Mouse (Mus musculus): ENCODE results near the gene Itpk1.
A peak's percentile ranks its signal among the peaks of the same experiment; 100 is the strongest.
"Not testable (repeated sequence)": the region's sequence is repeated elsewhere in the genome, so short reads cannot be mapped to it uniquely, and the experiment has no call there.

Itpk1 gene

GRCm38 (mm10) chr12:102653003-102653402 is 51.7 kb downstream of the Itpk1 start:
- no peak for DNase-seq

- no peak for DNase-seq
Measured at GRCm38 (mm10) chr12:102652420-102652819, 52.3 kb downstream of the Itpk1 start.

GRCm38 (mm10) chr12:102651871-102652270 is 52.9 kb downstream of the Itpk1 start:
- DNase-seq = no peak

GRCm38 (mm10) chr12:102651401-102651800 is 53.3 kb downstream of the Itpk1 start:
- no peak for DNase-seq

- DNase-seq = no peak
Measured at GRCm38 (mm10) chr12:102650649-102651048, 54.1 kb downstream of the Itpk1 start.

- DNase-seq = peak; percentile 32
Measured at GRCm38 (mm10) chr12:102647839-102648564, 56.7 kb downstream of the Itpk1 start.

GRCm38 (mm10) chr12:102646586-102647260 is 58.0 kb downstream of the Itpk1 start:
- DNase-seq = no peak

GRCm38 (mm10) chr12:102645911-102646585 is 58.7 kb downstream of the Itpk1 start:
- no peak for DNase-seq

GRCm38 (mm10) chr12:102643316-102643715 is 61.4 kb downstream of the Itpk1 start:
- DNase-seq = no peak

- DNase-seq = no peak
Measured at GRCm38 (mm10) chr12:102640436-102641163, 64.1 kb downstream of the Itpk1 start.

- DNase-seq = no peak
Measured at GRCm38 (mm10) chr12:102638878-102639277, 65.9 kb downstream of the Itpk1 start.

GRCm38 (mm10) chr12:102637235-102637634 is 67.5 kb downstream of the Itpk1 start:
- no peak for DNase-seq

- DNase-seq = no peak
Measured at GRCm38 (mm10) chr12:102634436-102635050, 70.2 kb downstream of the Itpk1 start.

- DNase-seq = no peak
Measured at GRCm38 (mm10) chr12:102633083-102633501, 71.6 kb downstream of the Itpk1 start.

- no peak for DNase-seq
Measured at GRCm38 (mm10) chr12:102631690-102632089, 73.0 kb downstream of the Itpk1 start.

GRCm38 (mm10) chr12:102630471-102630870 is 74.3 kb downstream of the Itpk1 start:
- not testable (repeated sequence) for DNase-seq

GRCm38 (mm10) chr12:102628221-102628620 is 76.5 kb downstream of the Itpk1 start:
- DNase-seq = no peak

GRCm38 (mm10) chr12:102627545-102627944 is 77.2 kb downstream of the Itpk1 start:
- DNase-seq = no peak

- no peak for DNase-seq
Measured at GRCm38 (mm10) chr12:102626841-102627240, 77.9 kb downstream of the Itpk1 start.

GRCm38 (mm10) chr12:102625717-102626116 is 79.0 kb downstream of the Itpk1 start:
- DNase-seq = no peak

GRCm38 (mm10) chr12:102625118-102625517 is 79.6 kb downstream of the Itpk1 start:
- DNase-seq = no peak

- DNase-seq = no peak
Measured at GRCm38 (mm10) chr12:102623827-102624226, 80.9 kb downstream of the Itpk1 start.
